Comparison of ENCODE assay signal across 11 mouse cellular contexts in genomic region chr15:92621731-92622234, GRCm38 (mm10).
DNase-seq lines count a peak whose midpoint lies in the region; ATAC-seq and TF ChIP-seq lines count a peak whose summit lies in the region.
"Had no signal": no experiment of that assay in that cellular context is flagged by ENCODE, and none has a peak within 500 bp of the region (broad histone marks: within the 10 kb centered on the region; RNA-seq: fewer than 3 reads in every experiment).

No protein-coding gene starts in this region.

- 68% methylated on average over 9 of the region's 9 CpGs for WGBS in hindbrain, embryonic 15.5 days
- WGBS in hindbrain, embryonic 12.5 days = 74% methylated on average over 9 of the region's 9 CpGs
- 62% methylated on average over 9 of the region's 9 CpGs for WGBS in neural tube, embryonic 14.5 days

- H3K4me3 ChIP-seq in hindbrain, embryonic 15.5 days = no peak overlapping the region
- no peak overlapping the region for H3K4me3 ChIP-seq in hindbrain, embryonic 12.5 days
- H3K4me3 ChIP-seq in layer of hippocampus, adult 2 months = no peak overlapping the region
- H3K4me3 ChIP-seq in neural tube, embryonic 14.5 days (ENCODE audit: low read depth, low read length) = no peak overlapping the region

- ATAC-seq in hindbrain, embryonic 15.5 days (ENCODE audit: low FRiP score, low read depth) = no peak
- no peak for ATAC-seq in hindbrain, embryonic 12.5 days (ENCODE audit: low FRiP score)
- no peak for ATAC-seq in neural tube, embryonic 14.5 days (ENCODE audit: low read depth)
- no peak for ATAC-seq in megakaryocyte, adult 5-6 weeks (ENCODE audit: poor library complexity, severe bottlenecking)
- no peak for ATAC-seq in monocyte, adult 5-6 weeks (replicated peaks; ENCODE audit: insufficient number of reproducible peaks, low FRiP score, low TSS enrichment, poor library complexity, severe bottlenecking)
- ATAC-seq: intestine, postnatal 0 days had no signal

- peak; percentile 54 to 80 for DNase-seq in cerebellum, postnatal 14 days
- peak; percentile 55 to 58 for DNase-seq in layer of hippocampus, adult 2 months (ENCODE audit: low spot score in 2 of 2)
- no peak for DNase-seq in kidney, adult 9 months
- DNase-seq: retina, postnatal 1 day had no signal

- no peaks in the 10 kb centered on the region for H3K27me3 ChIP-seq in hindbrain, embryonic 15.5 days
- H3K27me3 ChIP-seq in hindbrain, embryonic 12.5 days = no peaks in the 10 kb centered on the region
- H3K27me3 ChIP-seq in neural tube, embryonic 14.5 days (ENCODE audit: control insufficient read depth, insufficient read depth, low read length) = no peaks in the 10 kb centered on the region

- H3K4me1 ChIP-seq in hindbrain, embryonic 15.5 days (replicated peaks) = peaks cover 14% of the 10 kb centered on the region
- H3K4me1 ChIP-seq in hindbrain, embryonic 12.5 days = peaks cover 6% of the 10 kb centered on the region
- H3K4me1 ChIP-seq in neural tube, embryonic 14.5 days (ENCODE audit: control insufficient read depth, insufficient read depth, low read length) = peaks cover 13% of the 10 kb centered on the region

- no peaks in the 10 kb centered on the region for H3K9me3 ChIP-seq in hindbrain, embryonic 15.5 days
- no peaks in the 10 kb centered on the region for H3K9me3 ChIP-seq in hindbrain, embryonic 12.5 days (replicated peaks)
- H3K9me3 ChIP-seq in neural tube, embryonic 14.5 days (ENCODE audit: control insufficient read depth, low read length) = no peaks in the 10 kb centered on the region

- H3K9ac ChIP-seq in hindbrain, embryonic 15.5 days = no peak overlapping the region
- H3K9ac ChIP-seq in hindbrain, embryonic 12.5 days = no peak overlapping the region
- no peak overlapping the region for H3K9ac ChIP-seq in neural tube, embryonic 14.5 days (replicated peaks; ENCODE audit: low read depth, low read length)

- peak overlapping the region; percentile 70 for H3K27ac ChIP-seq in hindbrain, embryonic 15.5 days (replicated peaks)
- H3K27ac ChIP-seq in hindbrain, embryonic 12.5 days = no peak overlapping the region
- H3K27ac ChIP-seq in layer of hippocampus, adult 2 months = peak overlapping the region; percentile 79
- peak overlapping the region; percentile 28; the same call in 1 of the 2 replicates for H3K27ac ChIP-seq in neural tube, embryonic 14.5 days (ENCODE audit: low read depth, low read length)
- H3K27ac ChIP-seq: macrophage had no signal

- H3K4me2 ChIP-seq in hindbrain, embryonic 15.5 days = no peak overlapping the region
- no peak overlapping the region for H3K4me2 ChIP-seq in hindbrain, embryonic 12.5 days (replicated peaks)
- no peak overlapping the region for H3K4me2 ChIP-seq in neural tube, embryonic 14.5 days (ENCODE audit: low read depth, low read length)

- TF ChIP-seq CTCF in layer of hippocampus, adult 2 months (conservative IDR thresholded peaks at IDR 0.05) = no peak

- no peaks in the 10 kb centered on the region for H3K36me3 ChIP-seq in hindbrain, embryonic 15.5 days
- no peaks in the 10 kb centered on the region for H3K36me3 ChIP-seq in hindbrain, embryonic 12.5 days
- H3K36me3 ChIP-seq in neural tube, embryonic 14.5 days (ENCODE audit: control insufficient read depth, insufficient read depth, low read length) = no peaks in the 10 kb centered on the region
